Mouse (Mus musculus): ENCODE measurements around the gene Ttll1. TPM values are rescaled to one million over a fixed set of nuclear protein-coding genes. Genes with fewer than 3 reads are reported as not detected.
"Not testable (repeated sequence)": the region's sequence is repeated elsewhere in the genome, so short reads cannot be mapped to it uniquely, and the experiment has no call there.

The Ttll1 gene
- polyA plus RNA-seq, 1 experiment from 2014 or later, result 125 TPM

GRCm38 (mm10) chr15:83473832-83474465, 36.7 kb downstream of the Ttll1 start:
- H3K9me3 ChIP-seq, result no peaks in the 10 kb centered on the region
- H3K4me3 ChIP-seq, result no peak overlapping the region
- H3K36me3 ChIP-seq (replicated peaks), result no peaks in the 10 kb centered on the region
- H3K4me2 ChIP-seq, result no peak overlapping the region
- ATAC-seq (replicated peaks), result no peak
- H3K27ac ChIP-seq, result no peak overlapping the region
- H3K27me3 ChIP-seq (replicated peaks), result no peaks in the 10 kb centered on the region
- H3K9ac ChIP-seq, result no peak overlapping the region
- 73% methylated on average over 10 of the region's 10 CpGs for WGBS
- H3K4me1 ChIP-seq, result no peaks in the 10 kb centered on the region

- Histone ChIP-seq H3K4me2 (no peak overlapping the region), H3K36me3 (replicated peaks) (no peaks in the 10 kb centered on the region), H3K27ac (no peak overlapping the region), H3K4me1 (no peaks in the 10 kb centered on the region), H3K9ac (no peak overlapping the region), H3K4me3 (no peak overlapping the region), H3K27me3 (replicated peaks) (no peaks in the 10 kb centered on the region), H3K9me3 (no peaks in the 10 kb centered on the region)
- no peak for ATAC-seq (replicated peaks)
- 92% methylated on average over 1 of the region's 1 CpGs for WGBS
These were observed 37.4 kb downstream of the Ttll1 start for GRCm38 (mm10) chr15:83473251-83473650.

DNA sequence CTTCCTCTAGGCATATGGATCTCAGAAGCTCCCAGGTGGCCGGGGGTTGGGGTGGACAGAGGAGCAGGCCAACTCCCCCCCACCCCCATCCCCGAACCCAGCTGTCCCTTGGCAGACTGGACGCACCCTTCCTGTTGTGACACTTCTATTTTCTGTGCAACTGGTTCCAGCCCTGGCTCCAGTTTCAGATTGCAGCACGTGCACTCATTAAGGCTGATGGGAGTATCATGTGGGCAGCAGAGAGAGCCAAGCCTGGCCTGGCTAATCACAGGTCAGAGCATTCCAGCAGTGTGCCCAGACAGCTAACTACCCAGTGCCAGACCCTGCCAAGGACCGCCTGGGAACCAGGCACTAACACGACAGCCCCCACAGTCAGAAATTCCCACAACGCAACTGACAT, 39.2 kb downstream of the Ttll1 start:
- Histone ChIP-seq H3K36me3 (replicated peaks) (no peaks in the 10 kb centered on the region), H3K4me1 (no peaks in the 10 kb centered on the region), H3K9ac (no peak overlapping the region), H3K27me3 (replicated peaks) (no peaks in the 10 kb centered on the region), H3K9me3 (no peaks in the 10 kb centered on the region), H3K4me3 (no peak overlapping the region), H3K27ac (no peak overlapping the region), H3K4me2 (no peak overlapping the region)
- 82% methylated on average over 7 of the region's 7 CpGs for WGBS
- ATAC-seq (replicated peaks), result no peak

DNA sequence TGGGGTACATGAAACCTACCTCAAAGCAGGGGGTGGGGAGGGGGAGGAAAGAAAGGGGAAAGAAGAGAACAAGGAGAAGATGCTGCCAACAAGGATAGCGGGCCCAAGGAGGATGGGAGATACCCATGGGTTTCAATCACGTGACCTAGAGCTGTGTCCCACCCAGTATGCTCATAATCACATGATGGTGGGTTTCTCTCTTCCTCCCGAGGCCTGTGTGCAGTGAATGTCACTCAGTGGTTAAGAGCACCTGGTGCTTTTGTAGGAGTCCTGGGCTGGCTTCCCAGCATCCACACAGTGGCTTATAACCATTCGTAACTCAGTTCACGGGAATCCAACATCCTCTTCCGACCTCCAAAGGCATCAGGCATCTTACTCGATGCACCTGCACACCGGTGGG, 40.2 kb downstream of the Ttll1 start:
- no peak overlapping the region for H3K4me2 ChIP-seq
- WGBS, result 83% methylated on average over 8 of the region's 8 CpGs
- no peak for ATAC-seq (replicated peaks)
- no peak overlapping the region for H3K27ac ChIP-seq
- no peaks in the 10 kb centered on the region for H3K4me1 ChIP-seq
- H3K9ac ChIP-seq, result no peak overlapping the region
- no peaks in the 10 kb centered on the region for H3K27me3 ChIP-seq (replicated peaks)
- H3K4me3 ChIP-seq, result no peak overlapping the region
- H3K36me3 ChIP-seq (replicated peaks), result no peaks in the 10 kb centered on the region
- H3K9me3 ChIP-seq, result no peaks in the 10 kb centered on the region

- no peak overlapping the region for H3K9ac ChIP-seq
- no peak overlapping the region for H3K27ac ChIP-seq
- H3K4me3 ChIP-seq, result no peak overlapping the region
- no peaks in the 10 kb centered on the region for H3K27me3 ChIP-seq (replicated peaks)
- H3K36me3 ChIP-seq (replicated peaks), result no peaks in the 10 kb centered on the region
- no peak for ATAC-seq (replicated peaks)
- H3K4me1 ChIP-seq, result 0 out of 2 replicates have a peak, but pooled peaks cover 3% of the 10 kb centered on the region
- no peak overlapping the region for H3K4me2 ChIP-seq
- H3K9me3 ChIP-seq, result no peaks in the 10 kb centered on the region
- 71% methylated on average over 6 of the region's 6 CpGs for WGBS
These were observed 41.3 kb downstream of the Ttll1 start for GRCm38 (mm10) chr15:83469279-83469821.

- Histone ChIP-seq H3K27ac (no peak overlapping the region), H3K27me3 (replicated peaks) (no peaks in the 10 kb centered on the region), H3K9me3 (no peaks in the 10 kb centered on the region), H3K4me1 (peaks cover 12% of the 10 kb centered on the region), H3K4me2 (no peak overlapping the region), H3K36me3 (replicated peaks) (no peaks in the 10 kb centered on the region), H3K4me3 (no peak overlapping the region), H3K9ac (no peak overlapping the region)
- WGBS, result 88% methylated on average over 9 of the region's 9 CpGs
- ATAC-seq (replicated peaks), result no peak
These were observed 43.3 kb downstream of the Ttll1 start for GRCm38 (mm10) chr15:83467232-83467966.

DNA sequence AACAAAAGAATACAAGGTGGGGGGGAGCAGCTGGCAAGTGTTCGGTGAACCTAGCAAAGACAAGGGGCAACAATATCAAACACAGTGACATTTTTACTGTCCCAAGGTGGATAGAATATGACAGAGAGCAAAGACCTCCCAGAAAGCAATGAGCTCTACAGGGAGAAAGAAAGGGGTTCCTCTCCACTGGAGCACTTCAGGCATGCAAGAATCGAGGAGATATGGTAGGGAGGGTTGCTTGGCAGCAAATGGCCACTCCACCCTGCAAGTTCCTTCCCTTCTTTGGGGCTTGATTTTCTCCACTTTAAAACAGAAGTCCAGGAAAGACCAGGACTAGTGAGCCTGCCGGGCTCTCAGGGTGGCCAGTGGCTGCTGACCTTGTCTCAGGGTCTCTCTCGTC, 44.4 kb downstream of the Ttll1 start:
- Histone ChIP-seq H3K27me3 (replicated peaks) (no peaks in the 10 kb centered on the region), H3K9ac (no peak overlapping the region), H3K27ac (no peak overlapping the region), H3K4me3 (no peak overlapping the region), H3K4me1 (peaks cover 12% of the 10 kb centered on the region), H3K9me3 (no peaks in the 10 kb centered on the region), H3K4me2 (no peak overlapping the region), H3K36me3 (replicated peaks) (no peaks in the 10 kb centered on the region)
- WGBS, result 63% methylated on average over 4 of the region's 4 CpGs
- no peak for ATAC-seq (replicated peaks)

- Histone ChIP-seq H3K9me3 (no peaks in the 10 kb centered on the region), H3K4me3 (peak overlapping the region; percentile 77), H3K9ac (no peak overlapping the region), H3K36me3 (replicated peaks) (no peaks in the 10 kb centered on the region), H3K27me3 (replicated peaks) (no peaks in the 10 kb centered on the region), H3K4me1 (peaks cover 12% of the 10 kb centered on the region), H3K4me2 (peak overlapping the region; percentile 96), H3K27ac (no peak overlapping the region)
- WGBS, result 76% methylated on average over 19 of the region's 19 CpGs
- peak; percentile 55 for ATAC-seq (replicated peaks)
These were observed 45.6 kb downstream of the Ttll1 start for GRCm38 (mm10) chr15:83464905-83465650.

DNA sequence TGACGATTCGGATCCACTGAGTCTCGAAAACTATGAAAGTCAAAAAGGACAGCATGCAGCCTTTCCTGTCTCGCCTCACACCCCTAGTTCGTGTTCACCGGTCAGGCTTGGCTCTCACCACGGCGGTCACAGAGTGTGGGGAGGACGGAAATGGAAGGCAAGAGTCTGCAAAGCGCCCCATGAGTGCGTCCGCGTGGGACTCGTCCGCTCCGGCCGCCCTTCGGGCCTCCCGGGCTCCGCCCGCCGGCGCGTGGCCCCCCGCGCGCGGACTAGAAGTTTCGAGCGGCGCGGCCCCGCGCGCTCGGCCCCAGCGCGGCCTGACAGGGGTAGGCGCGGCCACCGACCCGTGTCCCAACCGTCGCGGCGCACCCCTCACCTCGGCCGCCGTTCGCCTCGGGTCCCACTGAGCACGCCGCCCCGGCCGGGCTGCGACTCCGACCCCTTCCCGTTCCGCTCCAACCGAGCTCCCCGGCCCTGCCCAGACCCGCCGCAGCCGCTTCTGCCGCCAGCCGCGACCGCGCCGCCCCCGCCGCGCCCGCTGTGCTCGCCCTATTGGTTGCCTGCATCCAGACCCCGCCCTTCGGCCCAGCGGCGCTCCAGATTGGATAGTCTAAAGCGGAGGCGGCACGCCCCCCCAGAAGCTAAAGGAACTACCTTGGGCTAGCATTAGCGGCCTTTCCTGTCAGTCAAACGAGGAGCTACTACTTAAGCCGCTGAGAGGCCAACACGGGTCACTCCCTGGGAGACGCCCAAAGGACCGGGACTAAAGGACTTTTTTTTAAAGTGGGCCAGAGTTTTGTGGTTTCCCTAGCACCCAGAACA, 46.4 kb downstream of the Ttll1 start, which contains the start of gene Pacsin2:
Gene Pacsin2, minus strand, starts transcription at position 524 of the 822 bp plus-strand sequence.
- WGBS, result under 1% methylated on average over 77 of the region's 88 CpGs
- Histone ChIP-seq H3K27ac (no peak within 1 kb of the TSS), H3K4me2 (peak within 1 kb of the TSS; percentile 96), H3K4me1 (peaks cover 12% of the 10 kb centered on the region), H3K27me3 (replicated peaks) (no peaks in the 10 kb centered on the region), H3K4me3 (peak within 1 kb of the TSS; percentile 77), H3K9me3 (no peaks in the 10 kb centered on the region), H3K9ac (peak within 1 kb of the TSS; percentile 62), H3K36me3 (replicated peaks) (no peaks in the 10 kb centered on the region)
- peak; percentile 98 for ATAC-seq (replicated peaks)

GRCm38 (mm10) chr15:83463369-83464082, 47.2 kb downstream of the Ttll1 start:
- no peak overlapping the region for H3K27ac ChIP-seq
- no peaks in the 10 kb centered on the region for H3K27me3 ChIP-seq (replicated peaks)
- H3K4me2 ChIP-seq, result peak overlapping the region; percentile 96
- H3K9ac ChIP-seq, result peak overlapping the region; percentile 62
- 8% methylated on average over 17 of the region's 17 CpGs for WGBS
- no peak for ATAC-seq (replicated peaks)
- peak overlapping the region; percentile 77 for H3K4me3 ChIP-seq
- no peaks in the 10 kb centered on the region for H3K9me3 ChIP-seq
- no peaks in the 10 kb centered on the region for H3K36me3 ChIP-seq (replicated peaks)
- peaks cover 12% of the 10 kb centered on the region for H3K4me1 ChIP-seq

DNA sequence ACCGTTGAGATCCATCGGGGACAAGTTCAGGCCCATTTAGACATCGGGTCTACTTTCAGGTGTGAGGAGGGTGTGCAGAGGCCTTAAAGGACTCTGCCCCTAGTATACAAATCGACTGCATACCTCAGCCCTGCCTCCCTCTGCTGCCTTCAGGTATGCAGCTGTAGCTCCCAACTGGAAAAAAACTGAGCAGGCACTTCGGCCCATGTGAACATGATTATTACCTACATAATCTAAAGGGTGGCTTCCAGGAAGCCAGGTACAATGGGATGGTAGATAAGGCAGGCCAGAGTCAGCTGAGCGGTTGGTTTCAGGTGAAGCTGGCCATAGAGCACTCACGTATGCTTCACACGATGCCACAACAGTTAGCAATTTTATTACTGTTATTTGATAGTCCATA, 48.3 kb downstream of the Ttll1 start:
- H3K9ac ChIP-seq; H3K4me3 ChIP-seq; H3K9me3 ChIP-seq; ATAC-seq (replicated peaks); H3K4me2 ChIP-seq; H3K36me3 ChIP-seq (replicated peaks); H3K27me3 ChIP-seq (replicated peaks); H3K27ac ChIP-seq: not testable (repeated sequence)
- H3K4me1 ChIP-seq, result peaks cover 12% of the 10 kb centered on the region
- 92% methylated on average over 8 of the region's 8 CpGs for WGBS
